Mouse (Mus musculus): ENCODE measurements around the gene Kcnk2.

Gene Kcnk2

GRCm38 (mm10) chr1:189219051-189219450 is 183.0 kb downstream of the Kcnk2 start:
- in situ Hi-C loops (cut with MseI, MboI) = no loop called here

GRCm38 (mm10) chr1:189217751-189218564 is 184.1 kb downstream of the Kcnk2 start:
- in situ Hi-C loops (cut with MseI, MboI) = no loop called here

GRCm38 (mm10) chr1:189215131-189215530 is 186.9 kb downstream of the Kcnk2 start:
- in situ Hi-C loops (cut with MseI, MboI) = no loop called here

- in situ Hi-C loops (cut with MseI, MboI) = no loop called here
Observed at GRCm38 (mm10) chr1:189214477-189214876, 187.6 kb downstream of the Kcnk2 start.

- in situ Hi-C loops (cut with MseI, MboI) = no loop called here
Observed at GRCm38 (mm10) chr1:189209715-189210108, 192.4 kb downstream of the Kcnk2 start.

GRCm38 (mm10) chr1:189209029-189209714 is 192.9 kb downstream of the Kcnk2 start:
- in situ Hi-C loops (cut with MseI, MboI) = no loop called here

GRCm38 (mm10) chr1:189208605-189209004 is 193.5 kb downstream of the Kcnk2 start:
- in situ Hi-C loops (cut with MseI, MboI) = no loop called here

- in situ Hi-C loops (cut with MseI, MboI) = no loop called here
Observed at GRCm38 (mm10) chr1:189195758-189196157, 206.3 kb downstream of the Kcnk2 start.

- in situ Hi-C loops (cut with MseI, MboI) = no loop called here
Observed at GRCm38 (mm10) chr1:189187737-189188390, 214.2 kb downstream of the Kcnk2 start.

- in situ Hi-C loops (cut with MseI, MboI) = no loop called here
Observed at GRCm38 (mm10) chr1:189185206-189185750, 216.8 kb downstream of the Kcnk2 start.

- in situ Hi-C loops (cut with MseI, MboI) = no loop called here
Observed at GRCm38 (mm10) chr1:189177746-189178145, 224.3 kb downstream of the Kcnk2 start.

- in situ Hi-C loops (cut with MseI, MboI) = no loop called here
Observed at GRCm38 (mm10) chr1:189173479-189173878, 228.6 kb downstream of the Kcnk2 start.

GRCm38 (mm10) chr1:189171138-189171537 is 230.9 kb downstream of the Kcnk2 start:
- in situ Hi-C loops (cut with MseI, MboI) = no loop called here

- in situ Hi-C loops (cut with MseI, MboI) = no loop called here
Observed at GRCm38 (mm10) chr1:189165756-189166155, 236.3 kb downstream of the Kcnk2 start.

GRCm38 (mm10) chr1:189165141-189165540 is 236.9 kb downstream of the Kcnk2 start:
- in situ Hi-C loops (cut with MseI, MboI) = no loop called here

- in situ Hi-C loops (cut with MseI, MboI) = no loop called here
Observed at GRCm38 (mm10) chr1:189164721-189165120, 237.4 kb downstream of the Kcnk2 start.

- in situ Hi-C loops (cut with MseI, MboI) = no loop called here
Observed at GRCm38 (mm10) chr1:189164241-189164640, 237.8 kb downstream of the Kcnk2 start.

Data from mouse trophoblast stem cell (cell line).